Mouse (Mus musculus): ENCODE data around the gene Sirpb1c.
"Not testable (repeated sequence)": the region's sequence is repeated elsewhere in the genome, so short reads cannot be mapped to it uniquely, and the experiment has no call there.

Sirpb1c gene

GRCm38 (mm10) chr3:15848280-15848679 is at the start of gene Sirpb1c:
Gene Sirpb1c, minus strand, starts transcription at chr3:15848528.
- not testable (repeated sequence) for DNase-seq

- no peak for DNase-seq
Measured at GRCm38 (mm10) chr3:15886380-15886779, 38.1 kb upstream of the Sirpb1c start.

- not testable (repeated sequence) for DNase-seq
Measured at GRCm38 (mm10) chr3:15855773-15856172, 7.4 kb upstream of the Sirpb1c start.

GRCm38 (mm10) chr3:15849922-15850321 is 1.6 kb upstream of the Sirpb1c start:
- DNase-seq, result no peak

GRCm38 (mm10) chr3:15847332-15848047 is 838 bp downstream of the Sirpb1c start:
- no peak for DNase-seq

- not testable (repeated sequence) for DNase-seq
Measured at GRCm38 (mm10) chr3:15773642-15774041, 74.7 kb downstream of the Sirpb1c start.
